Mouse (Mus musculus) heart, postnatal 10 days (tissue): Measurements from ENCODE around the gene Exosc8. TPM values are rescaled to one million over a fixed set of nuclear protein-coding genes. Genes with fewer than 3 reads are reported as not detected.
"Not testable (repeated sequence)": the region's sequence is repeated elsewhere in the genome, so short reads cannot be mapped to it uniquely, and the experiment has no call there.

ENCODE experiments used
- DNase-seq, 2 experiments: peaks; one replicate each; pipeline ENCODE4 v3.0.0; 2021
- intact Hi-C: fragments of 180-260 bp; cut with DNase I; formaldehyde crosslinking; loops from one replicate; pipeline ENCODE4 v1.15.1; 2025
- total RNA-seq, 2 experiments: library from RNA; stranded (reverse); gene quantifications; 2 replicates each; pipeline ENCODE4 v1.2.3; 2021

The Exosc8 gene
- total RNA-seq, 2 experiments from 2014 or later: 22.6 to 24.8 TPM

GRCm38 (mm10) chr3:54736101-54736927 is 1.1 kb upstream of the Exosc8 start:
- intact Hi-C loops: no loop called here
- DNase-seq: peak; percentile 17 to 32

GRCm38 (mm10) chr3:54734411-54735246 is 564 bp downstream of the Exosc8 start:
- peak; percentile 92 to 94 for DNase-seq
- intact Hi-C loops: loop anchor here (1.0 to 2.0 kb wide), 3 partner anchors 41 to 330 kb away; no protein-coding TSS in a partner anchor

- intact Hi-C loops: no loop called here
- no peak for DNase-seq
These were observed 2.8 kb downstream of the Exosc8 start for GRCm38 (mm10) chr3:54732371-54732770.

- intact Hi-C loops: no loop called here
These were observed 3.5 kb downstream of the Exosc8 start for GRCm38 (mm10) chr3:54731626-54732150.

GRCm38 (mm10) chr3:54728100-54728499 is 7.1 kb downstream of the Exosc8 start:
- intact Hi-C loops: no loop called here
- no peak for DNase-seq

More at GRCm38 (mm10) chr3:54731626-54732150, 3.5 kb downstream of the Exosc8 start:
- no peak for DNase-seq

GRCm38 (mm10) chr3:54727588-54727987 is 7.6 kb downstream of the Exosc8 start:
- no peak for DNase-seq
- intact Hi-C loops: loop anchor here (1.0 kb wide), 1 partner anchor 16 kb away; no protein-coding TSS in a partner anchor

GRCm38 (mm10) chr3:54725344-54725743 is 9.8 kb downstream of the Exosc8 start:
- intact Hi-C loops: no loop called here
- no peak for DNase-seq

- intact Hi-C loops: no loop called here
- no peak for DNase-seq
These were observed 11.3 kb downstream of the Exosc8 start for GRCm38 (mm10) chr3:54723741-54724500.

GRCm38 (mm10) chr3:54718947-54719346 is 16.2 kb downstream of the Exosc8 start:
- intact Hi-C loops: no loop called here
- DNase-seq: no peak

GRCm38 (mm10) chr3:54717348-54717747 is 17.8 kb downstream of the Exosc8 start:
- DNase-seq: no peak
- intact Hi-C loops: no loop called here

GRCm38 (mm10) chr3:54715461-54715860 is 19.7 kb downstream of the Exosc8 start:
- no peak for DNase-seq
- intact Hi-C loops: no loop called here

- DNase-seq: no peak
- intact Hi-C loops: no loop called here
These were observed 20.9 kb downstream of the Exosc8 start, which contains the start of gene Gm21958 for GRCm38 (mm10) chr3:54714253-54714652. Gene Gm21958 (minus strand): TSS chr3:54714353.

- peak in 1 of 2 experiments; percentile 20 for DNase-seq
- intact Hi-C loops: no loop called here
These were observed 26.2 kb downstream of the Exosc8 start for GRCm38 (mm10) chr3:54708972-54709371.

- DNase-seq, intact Hi-C loops: not testable (repeated sequence)
These were observed 31.1 kb downstream of the Exosc8 start for GRCm38 (mm10) chr3:54704106-54704505.

- no peak for DNase-seq
- intact Hi-C loops: loop anchor here (10.0 kb wide), 2 partner anchors 835 to 965 kb away; partner anchors contain the start of gene Ufm1
These were observed 35.4 kb downstream of the Exosc8 start for GRCm38 (mm10) chr3:54699759-54700301.

- intact Hi-C loops: loop anchor here (1.0 to 10.0 kb wide), 4 partner anchors 42 to 958 kb away; partner anchors contain the start of genes Alg5, Exosc8, Rfxap and Ufm1
- no peak for DNase-seq
These were observed 42.2 kb downstream of the Exosc8 start for GRCm38 (mm10) chr3:54693056-54693415.

- peak; percentile 95 to 96 for DNase-seq
- intact Hi-C loops: loop anchor here (1.0 to 10.0 kb wide), 4 partner anchors 43 to 958 kb away; partner anchors contain the start of genes Alg5, Exosc8, Rfxap and Ufm1
These were observed 42.8 kb downstream of the Exosc8 start, which contains the start of gene Supt20 for GRCm38 (mm10) chr3:54692202-54693055. Gene Supt20 (plus strand): TSS chr3:54692807.

- intact Hi-C loops: loop anchor here (1.0 kb wide), 1 partner anchor 336 kb away; no protein-coding TSS in a partner anchor
- no peak for DNase-seq
These were observed 46.1 kb downstream of the Exosc8 start for GRCm38 (mm10) chr3:54689091-54689490.

GRCm38 (mm10) chr3:54687245-54687644 is 47.9 kb downstream of the Exosc8 start:
- no peak for DNase-seq
- intact Hi-C loops: no loop called here
